Mouse (Mus musculus): ENCODE data around the gene Prox2.

Prox2 gene

DNA sequence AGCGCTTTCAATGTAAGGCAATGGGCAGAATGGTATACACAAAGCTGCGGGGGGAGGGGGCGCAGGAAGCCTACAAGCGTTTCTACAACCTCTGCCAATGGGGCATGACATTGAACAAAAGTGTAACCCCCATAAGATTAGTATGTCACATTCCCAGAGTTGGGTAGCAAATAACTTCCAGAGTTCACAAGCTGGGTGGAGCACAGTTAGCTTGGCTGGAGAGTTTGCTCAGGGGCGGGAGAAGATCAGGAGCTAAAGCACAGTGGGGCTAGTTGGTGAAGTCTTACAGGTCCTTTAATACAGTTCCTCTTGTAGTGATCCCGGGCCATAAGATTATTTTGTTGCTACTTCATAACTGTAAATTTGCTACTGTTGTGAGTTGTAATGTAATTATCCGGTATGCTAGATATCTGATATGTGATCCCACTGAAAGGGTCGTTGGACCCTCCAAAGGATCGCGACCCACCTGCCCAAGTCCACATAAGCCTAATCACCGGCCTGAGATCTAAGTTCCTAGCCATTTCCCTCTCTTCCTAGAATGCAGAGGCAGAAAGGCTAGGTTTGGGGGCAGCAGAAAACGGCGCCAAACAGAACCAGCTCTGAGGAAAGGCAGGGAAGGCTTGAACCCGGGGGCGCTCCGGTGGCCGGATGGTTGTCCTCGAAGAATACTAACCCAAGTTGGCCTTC is 405 bp downstream of the Prox2 start:
- H3K9me3 ChIP-seq (ENCODE audit: low read length) = no peaks in the 10 kb centered on the region
- TF ChIP-seq NANOG (IDR thresholded peaks at IDR 0.05; ENCODE audit: borderline replicate concordance, low read length) (no peak), CTCF (conservative IDR thresholded peaks at IDR 0.05; ENCODE audit: low read length) (no peak), POU5F1 (IDR thresholded peaks at IDR 0.05; ENCODE audit: borderline replicate concordance, low read length) (no peak)
- peaks cover 18% of the 10 kb centered on the region for H3K27me3 ChIP-seq (ENCODE audit: insufficient read depth, low read length)
- H3K4me1 ChIP-seq (replicated peaks; ENCODE audit: low read depth, low read length) = peaks cover 49% of the 10 kb centered on the region
- peak overlapping the region; percentile 99 for H3K4me3 ChIP-seq (replicated peaks; ENCODE audit: low read length)
- peaks cover 16% of the 10 kb centered on the region for H3K36me3 ChIP-seq (ENCODE audit: insufficient read depth, low read length)

DNA sequence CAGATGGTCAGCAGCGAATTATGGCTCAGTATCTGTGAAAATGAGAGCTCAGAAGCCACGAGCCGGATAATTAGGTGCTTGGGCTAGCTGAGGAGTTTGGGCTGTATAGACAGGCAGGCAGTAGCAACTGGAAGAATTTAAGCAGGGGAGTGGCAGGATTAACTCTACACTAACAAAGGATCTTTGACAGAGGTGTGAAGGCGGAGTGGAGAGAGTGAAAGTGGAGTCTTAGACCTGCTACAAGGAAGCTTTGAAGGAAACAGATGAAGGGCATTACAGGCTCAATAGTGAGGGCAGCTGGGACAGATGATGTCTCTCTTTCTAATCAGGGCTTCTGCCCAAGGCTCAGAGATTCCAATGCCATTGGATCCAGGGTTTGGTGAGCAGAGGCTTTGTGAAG is 1.1 kb downstream of the Prox2 start:
- Histone ChIP-seq H3K9me3 (ENCODE audit: low read length) (no peaks in the 10 kb centered on the region), H3K36me3 (ENCODE audit: insufficient read depth, low read length) (peaks cover 8% of the 10 kb centered on the region), H3K27me3 (ENCODE audit: insufficient read depth, low read length) (peaks cover 22% of the 10 kb centered on the region), H3K4me3 (replicated peaks; ENCODE audit: low read length) (no peak overlapping the region), H3K4me1 (replicated peaks; ENCODE audit: low read depth, low read length) (peaks cover 57% of the 10 kb centered on the region)
- no peak for TF ChIP-seq NANOG (IDR thresholded peaks at IDR 0.05; ENCODE audit: borderline replicate concordance, low read length)
- TF ChIP-seq POU5F1 (IDR thresholded peaks at IDR 0.05; ENCODE audit: borderline replicate concordance, low read length) = no peak
- TF ChIP-seq CTCF (conservative IDR thresholded peaks at IDR 0.05; ENCODE audit: low read length) = no peak

DNA sequence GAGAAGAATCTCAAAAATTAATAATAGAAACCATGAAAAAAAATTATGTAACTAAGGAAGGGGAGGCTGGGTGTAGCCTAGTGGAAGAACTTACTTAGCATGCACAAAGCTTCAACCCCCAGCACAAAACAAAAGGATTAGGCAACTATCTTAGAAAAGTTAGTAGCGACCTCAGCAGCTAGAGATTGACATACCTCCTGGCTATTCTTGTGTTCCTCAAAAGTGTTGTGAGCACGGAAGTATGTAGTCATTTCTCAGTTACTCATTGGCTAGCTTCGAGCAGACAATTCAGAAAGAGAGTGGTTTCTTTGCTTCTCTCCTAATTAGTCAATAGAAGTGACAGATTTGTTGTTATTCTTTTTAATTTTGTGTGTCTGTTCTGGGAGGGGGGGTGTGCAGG is 1.9 kb downstream of the Prox2 start:
- H3K9me3 ChIP-seq (ENCODE audit: low read length) = no peaks in the 10 kb centered on the region
- H3K4me1 ChIP-seq (replicated peaks; ENCODE audit: low read depth, low read length) = peaks cover 59% of the 10 kb centered on the region
- H3K36me3 ChIP-seq (ENCODE audit: insufficient read depth, low read length) = peaks cover 8% of the 10 kb centered on the region
- peaks cover 22% of the 10 kb centered on the region for H3K27me3 ChIP-seq (ENCODE audit: insufficient read depth, low read length)
- TF ChIP-seq POU5F1 (IDR thresholded peaks at IDR 0.05; ENCODE audit: borderline replicate concordance, low read length) (no peak), CTCF (conservative IDR thresholded peaks at IDR 0.05; ENCODE audit: low read length) (no peak), NANOG (IDR thresholded peaks at IDR 0.05; ENCODE audit: borderline replicate concordance, low read length) (no peak)
- no peak overlapping the region for H3K4me3 ChIP-seq (replicated peaks; ENCODE audit: low read length)

DNA sequence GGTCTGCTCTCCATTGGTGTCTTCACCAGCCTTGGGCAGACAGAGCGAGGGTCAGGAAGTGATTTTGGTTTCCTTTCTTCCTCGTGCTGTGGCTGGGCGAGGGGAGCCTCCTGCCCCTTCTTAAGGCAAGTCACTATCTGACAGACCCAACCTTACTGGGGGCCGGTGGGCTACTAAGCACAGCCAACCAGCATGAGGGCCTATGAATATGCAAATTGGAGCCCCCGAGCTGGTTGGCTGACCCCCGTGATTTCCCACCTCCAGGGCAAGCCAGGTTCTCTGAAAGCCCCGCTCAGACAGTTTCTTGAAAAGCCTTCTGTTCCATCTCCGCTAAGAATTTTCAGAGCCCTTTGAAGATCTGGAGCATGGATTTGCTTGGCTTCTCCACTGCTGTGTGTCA is 4.3 kb downstream of the Prox2 start:
- peaks cover 41% of the 10 kb centered on the region for H3K4me1 ChIP-seq (replicated peaks; ENCODE audit: low read depth, low read length)
- 0 out of 2 replicates have a peak overlapping the region, but pooled peaks have one; percentile 20 for H3K4me3 ChIP-seq (replicated peaks; ENCODE audit: low read length)
- TF ChIP-seq CTCF (conservative IDR thresholded peaks at IDR 0.05; ENCODE audit: low read length) (no peak), POU5F1 (IDR thresholded peaks at IDR 0.05; ENCODE audit: borderline replicate concordance, low read length) (peak; percentile 57; the same call in 1 of the 2 replicates), NANOG (IDR thresholded peaks at IDR 0.05; ENCODE audit: borderline replicate concordance, low read length) (no peak)

DNA sequence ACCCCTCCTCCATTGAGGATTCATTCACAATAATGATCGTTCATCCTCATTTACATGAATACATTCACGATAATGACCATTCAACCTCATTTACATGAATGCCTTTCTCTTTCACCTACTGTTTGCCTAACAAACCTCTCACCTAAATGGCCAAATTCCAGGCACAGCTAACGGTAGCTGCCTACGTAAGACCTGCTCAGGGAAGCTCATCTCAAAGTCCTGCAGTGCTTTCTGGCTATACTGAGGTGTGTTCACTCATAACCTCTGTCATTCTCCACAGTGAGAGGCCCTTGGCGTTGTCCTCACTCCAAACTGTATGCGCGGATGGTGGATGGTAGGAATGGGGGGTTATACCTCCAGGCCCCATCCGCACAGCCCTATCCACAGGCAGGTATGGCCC is 5.8 kb downstream of the Prox2 start:
- Histone ChIP-seq H3K4me3 (replicated peaks; ENCODE audit: low read length) (no peak overlapping the region), H3K9me3 (ENCODE audit: low read length) (no peaks in the 10 kb centered on the region), H3K36me3 (ENCODE audit: insufficient read depth, low read length) (no peaks in the 10 kb centered on the region), H3K4me1 (replicated peaks; ENCODE audit: low read depth, low read length) (peaks cover 33% of the 10 kb centered on the region), H3K27me3 (ENCODE audit: insufficient read depth, low read length) (peaks cover 22% of the 10 kb centered on the region)
- no peak for TF ChIP-seq CTCF (conservative IDR thresholded peaks at IDR 0.05; ENCODE audit: low read length)
- no peak for TF ChIP-seq POU5F1 (IDR thresholded peaks at IDR 0.05; ENCODE audit: borderline replicate concordance, low read length)
- no peak for TF ChIP-seq NANOG (IDR thresholded peaks at IDR 0.05; ENCODE audit: borderline replicate concordance, low read length)

More for the DNA sequence above, 4.3 kb downstream of the Prox2 start:
- Histone ChIP-seq H3K36me3 (ENCODE audit: insufficient read depth, low read length) (no peaks in the 10 kb centered on the region), H3K27me3 (ENCODE audit: insufficient read depth, low read length) (peaks cover 22% of the 10 kb centered on the region), H3K9me3 (ENCODE audit: low read length) (no peaks in the 10 kb centered on the region)

DNA sequence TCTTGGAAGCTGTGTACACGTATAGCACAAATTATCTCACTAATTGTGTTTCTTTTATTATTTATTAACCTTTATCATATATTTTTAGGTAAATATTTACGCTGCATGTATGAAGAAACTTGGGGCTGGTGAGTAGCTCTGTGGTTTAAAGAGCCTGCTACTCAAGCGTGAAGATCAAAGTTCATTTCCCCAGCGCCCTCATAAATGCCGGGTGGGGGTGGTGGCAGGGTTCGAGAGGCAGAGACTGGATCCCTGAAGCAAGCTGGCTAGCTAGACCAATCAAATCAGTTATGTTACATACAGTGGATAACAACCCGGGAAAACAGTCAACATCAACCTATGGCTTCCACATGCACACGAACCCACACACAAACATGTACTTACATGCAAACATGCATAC is 7.5 kb downstream of the Prox2 start:
- TF ChIP-seq CTCF (conservative IDR thresholded peaks at IDR 0.05; ENCODE audit: low read length) = no peak
- TF ChIP-seq NANOG (IDR thresholded peaks at IDR 0.05; ENCODE audit: borderline replicate concordance, low read length) = no peak
- TF ChIP-seq POU5F1 (IDR thresholded peaks at IDR 0.05; ENCODE audit: borderline replicate concordance, low read length) = no peak
- H3K4me1 ChIP-seq (replicated peaks; ENCODE audit: low read depth, low read length) = peaks cover 25% of the 10 kb centered on the region
- no peaks in the 10 kb centered on the region for H3K9me3 ChIP-seq (ENCODE audit: low read length)
- H3K27me3 ChIP-seq (ENCODE audit: insufficient read depth, low read length) = peaks cover 17% of the 10 kb centered on the region
- no peaks in the 10 kb centered on the region for H3K36me3 ChIP-seq (ENCODE audit: insufficient read depth, low read length)
- no peak overlapping the region for H3K4me3 ChIP-seq (replicated peaks; ENCODE audit: low read length)

DNA sequence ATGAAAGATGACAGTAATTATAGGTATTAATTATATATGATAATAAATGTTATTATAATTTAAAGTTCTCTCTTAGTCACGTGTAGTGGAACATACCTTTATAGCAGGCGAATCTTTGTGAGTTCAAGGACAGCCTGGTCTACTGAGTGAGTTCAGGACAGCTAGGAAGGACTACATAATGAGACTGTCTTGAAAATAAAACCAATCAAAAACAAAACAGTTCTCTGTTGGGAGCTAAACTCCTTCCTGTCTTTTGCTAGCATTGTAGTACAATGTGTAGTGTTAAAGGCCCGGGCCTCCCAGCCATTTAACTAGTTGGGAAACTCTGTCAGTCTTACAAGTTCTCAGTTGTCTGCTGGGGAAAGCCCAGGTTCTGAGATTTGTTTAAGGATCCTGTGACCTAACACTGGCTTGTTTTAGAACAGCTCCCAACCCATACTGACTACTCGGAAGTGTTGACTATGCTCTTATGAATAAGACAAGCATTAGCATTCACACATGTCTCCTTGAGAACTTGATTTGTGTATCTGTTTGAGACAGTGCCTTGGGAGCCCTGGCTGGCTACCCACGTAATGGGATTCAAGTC is 8.9 kb downstream of the Prox2 start:
- Histone ChIP-seq H3K4me1 (replicated peaks; ENCODE audit: low read depth, low read length) (peaks cover 23% of the 10 kb centered on the region), H3K4me3 (replicated peaks; ENCODE audit: low read length) (no peak overlapping the region), H3K27me3 (ENCODE audit: insufficient read depth, low read length) (peaks cover 13% of the 10 kb centered on the region), H3K36me3 (ENCODE audit: insufficient read depth, low read length) (no peaks in the 10 kb centered on the region), H3K9me3 (ENCODE audit: low read length) (no peaks in the 10 kb centered on the region)
- TF ChIP-seq CTCF (conservative IDR thresholded peaks at IDR 0.05; ENCODE audit: low read length) = no peak

DNA sequence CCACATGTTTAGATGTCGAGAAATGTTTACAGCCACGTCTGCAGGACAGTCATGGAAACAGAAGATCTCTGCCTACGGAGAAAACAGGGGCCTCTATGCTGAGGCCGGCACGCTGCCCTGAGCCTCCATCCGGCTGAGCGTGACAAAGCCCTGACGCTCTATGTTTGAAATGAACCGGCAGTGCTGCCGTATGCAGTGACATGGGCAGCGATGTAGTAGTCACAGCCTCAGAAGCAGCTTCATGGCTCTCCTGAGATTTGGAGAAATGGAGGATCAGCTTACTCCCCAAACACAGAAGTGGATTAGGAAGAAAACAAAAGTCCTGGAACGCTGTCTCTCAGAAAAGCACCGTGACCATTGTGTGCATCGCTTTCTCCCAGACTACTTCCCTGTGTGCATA is 9.6 kb downstream of the Prox2 start:
- 0 out of 2 replicates have a peak, but pooled peaks cover 7% of the 10 kb centered on the region for H3K27me3 ChIP-seq (ENCODE audit: insufficient read depth, low read length)
- H3K36me3 ChIP-seq (ENCODE audit: insufficient read depth, low read length) = no peaks in the 10 kb centered on the region
- peaks cover 17% of the 10 kb centered on the region for H3K4me1 ChIP-seq (replicated peaks; ENCODE audit: low read depth, low read length)
- TF ChIP-seq CTCF (conservative IDR thresholded peaks at IDR 0.05; ENCODE audit: low read length) (no peak), POU5F1 (IDR thresholded peaks at IDR 0.05; ENCODE audit: borderline replicate concordance, low read length) (no peak), NANOG (IDR thresholded peaks at IDR 0.05; ENCODE audit: borderline replicate concordance, low read length) (no peak)
- H3K4me3 ChIP-seq (replicated peaks; ENCODE audit: low read length) = no peak overlapping the region
- H3K9me3 ChIP-seq (ENCODE audit: low read length) = no peaks in the 10 kb centered on the region
